Mouse (Mus musculus): ENCODE results near the gene Dpf3.
A peak's percentile ranks its signal among the peaks of the same experiment; 100 is the strongest.

The Dpf3 gene

GRCm38 (mm10) chr12:83487476-83487991 is at the start of gene Dpf3:
Gene Dpf3 (minus strand): TSS chr12:83487716.
- peak; percentile 100 for DNase-seq

GRCm38 (mm10) chr12:83536039-83536438 is 48.5 kb upstream of the Dpf3 start:
- no peak for DNase-seq

DNA sequence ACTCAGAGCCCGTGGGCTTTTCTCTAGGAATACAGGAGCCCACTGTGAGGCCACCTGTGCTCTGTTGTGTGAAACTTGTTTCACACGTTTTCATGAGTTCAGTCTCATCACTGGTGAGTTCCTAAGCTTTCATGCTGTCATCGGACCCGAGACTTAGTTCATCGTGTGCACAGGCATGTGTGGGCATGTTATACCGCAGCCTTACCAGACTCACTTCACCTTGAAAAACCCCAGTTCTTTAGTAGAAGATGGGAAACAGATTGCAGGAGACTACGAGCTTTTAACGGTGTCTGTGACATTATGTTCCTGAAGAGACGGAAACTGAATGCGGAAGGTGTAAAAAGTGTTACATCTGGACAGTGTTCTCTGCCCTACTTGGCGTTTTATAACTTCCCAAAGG is 47.9 kb upstream of the Dpf3 start:
- DNase-seq = no peak

DNA sequence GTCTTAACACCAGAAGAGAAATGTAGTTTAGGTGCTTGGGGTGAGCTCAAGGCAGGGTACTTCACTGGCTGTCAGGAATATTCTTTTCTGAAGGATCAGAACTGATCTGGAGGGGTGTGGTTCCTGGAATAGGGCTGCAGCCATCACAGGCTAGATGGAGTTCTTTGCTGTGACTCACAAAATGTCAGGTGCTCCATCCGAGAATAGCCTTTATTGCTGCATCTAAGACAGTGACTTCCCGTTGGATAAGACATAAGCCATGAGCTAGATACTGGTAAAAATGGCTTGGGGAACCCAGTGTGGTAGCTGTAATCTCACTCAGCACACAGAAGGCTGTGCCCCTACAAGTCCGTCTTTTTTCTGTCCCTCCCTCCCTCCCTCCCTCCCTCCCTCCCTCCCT is 46.7 kb upstream of the Dpf3 start:
- no peak for DNase-seq

GRCm38 (mm10) chr12:83532966-83533365 is 45.5 kb upstream of the Dpf3 start:
- DNase-seq = no peak

- no peak for DNase-seq
Measured at GRCm38 (mm10) chr12:83531992-83532391, 44.5 kb upstream of the Dpf3 start.

- DNase-seq = no peak
Measured at GRCm38 (mm10) chr12:83528665-83529064, 41.1 kb upstream of the Dpf3 start.

DNA sequence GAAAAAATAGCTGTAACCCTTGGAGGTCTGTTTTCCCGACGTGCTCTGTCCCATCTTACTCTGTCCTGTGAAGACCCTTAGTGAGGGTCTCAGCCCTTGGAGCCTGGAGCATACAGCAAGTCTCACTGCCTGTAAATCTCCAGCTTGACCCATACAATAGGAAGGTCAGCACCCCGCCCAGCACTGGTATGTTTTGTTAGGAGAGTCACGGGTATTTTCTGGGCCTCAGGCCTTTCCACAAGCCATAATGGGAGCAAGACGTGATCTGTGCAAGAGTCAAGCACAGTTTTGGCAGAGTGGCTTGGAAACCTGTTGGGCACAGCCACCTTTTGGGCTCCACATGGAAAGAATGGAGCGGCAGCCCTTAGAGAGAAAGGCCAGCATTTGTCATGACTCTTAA is 40.3 kb upstream of the Dpf3 start:
- DNase-seq = no peak

GRCm38 (mm10) chr12:83525822-83526544 is 38.5 kb upstream of the Dpf3 start:
- no peak for DNase-seq

DNA sequence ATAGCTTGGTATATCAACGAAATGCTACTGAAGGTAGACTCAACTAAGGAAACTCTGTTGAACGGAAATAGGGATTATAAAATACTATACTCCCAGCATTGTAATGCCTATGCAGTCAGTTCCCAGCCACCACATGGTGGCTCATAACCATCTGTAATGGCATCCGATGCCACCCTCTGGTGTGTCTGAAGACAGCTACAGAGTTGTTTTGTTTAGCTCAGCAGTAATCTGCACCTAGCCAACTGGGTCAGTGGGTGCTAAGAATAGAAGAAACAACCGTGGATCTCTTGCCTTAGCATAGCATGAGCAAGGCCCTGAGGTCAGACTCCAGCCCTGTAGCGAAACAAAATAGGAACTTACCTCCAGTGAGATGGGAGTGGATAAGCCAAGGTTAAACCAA is 36.8 kb upstream of the Dpf3 start:
- no peak for DNase-seq

DNA sequence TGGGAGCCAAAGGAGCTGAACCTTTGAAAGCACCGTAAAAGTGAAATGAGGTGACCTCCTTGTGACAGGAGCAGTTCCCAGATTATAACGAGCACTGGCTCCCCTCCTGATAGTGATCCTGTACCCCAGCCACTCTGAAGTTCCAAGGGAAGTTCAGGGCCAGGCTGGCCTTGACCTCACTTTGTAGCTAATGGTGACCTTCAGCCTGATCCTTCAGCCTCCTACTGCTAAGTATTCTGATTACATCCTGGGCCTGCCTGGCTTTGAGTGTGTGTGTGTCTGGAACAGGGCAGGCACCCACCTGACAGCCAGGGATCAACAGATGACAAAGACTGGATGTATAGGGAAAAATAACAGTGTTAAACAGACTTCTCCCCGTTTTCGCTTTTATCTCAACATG is 36.4 kb upstream of the Dpf3 start:
- no peak for DNase-seq

- DNase-seq = no peak
Measured at GRCm38 (mm10) chr12:83523056-83523455, 35.5 kb upstream of the Dpf3 start.

GRCm38 (mm10) chr12:83521083-83521482 is 33.6 kb upstream of the Dpf3 start:
- no peak for DNase-seq

GRCm38 (mm10) chr12:83520311-83520890 is 32.9 kb upstream of the Dpf3 start, which contains the start of gene Dcaf4:
Gene Dcaf4 (plus strand): TSS chr12:83520466.
- peak; percentile 99 for DNase-seq

DNA sequence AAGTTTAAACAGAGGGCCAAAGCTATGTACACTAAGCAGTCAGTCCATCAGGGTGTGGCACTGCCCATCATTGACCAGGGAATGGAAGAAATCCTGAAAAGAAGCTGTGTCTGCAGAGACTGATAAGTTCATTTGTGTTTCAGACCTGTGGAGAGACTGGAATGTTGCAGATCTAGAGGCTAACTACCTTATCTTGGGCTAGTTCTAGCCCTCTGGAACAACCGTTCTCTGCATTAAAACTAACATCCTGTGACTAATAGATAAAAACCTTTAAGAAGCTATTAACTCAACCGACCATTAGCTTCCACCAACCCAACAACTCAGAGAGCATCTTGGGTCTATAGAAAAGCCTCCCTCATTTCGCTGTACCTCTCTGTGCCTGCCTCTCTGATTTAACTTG is 30.1 kb upstream of the Dpf3 start:
- DNase-seq = no peak

DNA sequence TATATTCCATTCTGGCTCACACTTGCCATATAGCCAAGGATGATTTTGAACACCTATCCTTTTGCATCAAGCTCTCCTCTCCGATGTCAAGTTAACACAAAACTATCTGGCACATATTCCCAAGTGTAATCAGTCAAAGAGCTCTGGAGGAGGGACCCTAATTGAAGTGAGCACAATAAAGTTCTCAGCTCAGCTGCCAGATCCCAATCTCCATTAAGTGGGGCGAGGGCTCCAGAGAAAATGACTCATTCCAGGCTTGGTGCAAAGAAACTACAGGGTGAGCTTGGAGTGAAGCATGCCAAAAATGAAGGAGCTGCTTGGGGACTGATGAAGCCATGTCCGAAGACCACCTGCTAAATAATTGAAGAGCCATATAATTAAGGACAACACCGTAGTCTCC is 26.7 kb upstream of the Dpf3 start:
- no peak for DNase-seq

GRCm38 (mm10) chr12:83513185-83513584 is 25.7 kb upstream of the Dpf3 start:
- peak; percentile 26 for DNase-seq

DNA sequence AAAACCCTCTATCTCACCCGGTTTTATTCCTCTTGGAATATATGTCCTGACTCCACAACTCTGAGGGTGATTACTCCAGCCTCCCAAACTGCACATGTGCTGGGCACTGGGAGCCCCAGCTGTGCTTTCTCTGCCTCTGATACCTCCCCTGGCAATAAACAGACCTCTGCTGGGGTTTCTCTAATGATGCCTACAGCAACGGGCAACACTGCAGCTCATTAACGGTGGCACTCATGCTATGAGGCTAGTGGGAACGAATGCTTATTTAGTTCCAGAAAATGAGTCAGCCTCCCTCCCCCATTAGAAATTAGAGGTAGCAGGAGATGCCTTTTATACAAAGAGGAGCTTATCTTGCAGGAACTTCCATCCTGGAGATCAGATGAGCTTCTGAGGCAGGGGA is 25.3 kb upstream of the Dpf3 start:
- DNase-seq = no peak

GRCm38 (mm10) chr12:83510586-83510985 is 23.1 kb upstream of the Dpf3 start:
- no peak for DNase-seq

DNA sequence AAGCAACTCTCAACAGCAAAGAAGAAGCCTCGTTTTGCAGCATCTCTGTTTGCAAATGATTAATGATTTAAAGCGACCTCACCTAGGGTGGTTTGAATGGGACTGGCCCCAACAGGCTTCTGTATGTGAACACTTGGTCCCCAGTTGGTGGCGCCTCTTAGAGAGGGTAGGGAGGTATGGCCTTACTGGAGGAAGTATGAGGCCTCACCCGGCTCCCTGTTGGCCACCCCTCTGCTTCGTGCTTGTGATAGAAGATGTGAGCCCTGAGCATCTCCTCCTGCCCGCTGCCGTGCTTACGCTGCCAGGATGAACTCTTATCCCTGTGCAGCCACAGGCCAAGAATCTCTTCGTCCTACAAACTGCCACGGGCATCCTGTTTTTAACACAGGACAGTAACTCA is 19.0 kb upstream of the Dpf3 start:
- no peak for DNase-seq

GRCm38 (mm10) chr12:83502190-83502589 is 14.7 kb upstream of the Dpf3 start:
- DNase-seq = peak; percentile 67

DNA sequence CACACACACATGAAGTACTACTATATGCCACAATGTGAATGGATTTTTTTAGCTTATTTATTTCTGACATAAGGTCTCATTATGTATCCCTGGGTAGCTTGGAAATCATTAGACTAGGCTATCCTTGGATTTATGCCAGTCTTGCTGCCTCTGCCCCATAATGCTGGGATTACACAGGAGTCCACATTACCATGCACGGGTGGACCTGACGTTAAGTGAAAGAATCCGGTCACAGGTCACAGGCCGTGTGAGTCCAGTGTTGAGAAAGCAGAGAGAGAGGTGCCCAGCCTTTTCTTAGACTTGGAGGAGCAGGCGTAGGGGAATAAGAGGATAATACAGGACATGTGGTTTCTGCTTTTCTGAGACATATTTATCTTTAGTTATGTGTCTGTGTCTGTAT is 11.7 kb upstream of the Dpf3 start:
- no peak for DNase-seq

DNA sequence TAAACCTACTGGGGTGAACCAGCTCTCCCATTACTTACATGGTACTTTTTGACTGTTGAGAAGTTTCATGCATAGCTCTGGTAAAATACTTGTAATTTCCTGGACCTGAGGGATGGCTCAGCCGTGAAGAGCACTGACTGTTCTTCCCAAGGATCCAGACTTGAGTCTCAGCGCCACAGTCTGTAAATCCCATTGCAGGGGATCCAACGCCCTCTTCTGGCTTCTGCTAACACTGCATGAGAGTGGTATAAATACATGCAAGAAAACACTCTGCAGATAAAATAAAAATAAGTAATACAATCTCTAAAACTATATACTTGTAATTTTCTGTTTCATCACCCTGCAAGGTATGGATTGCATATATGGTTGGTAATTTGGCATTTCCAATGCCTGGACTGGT is 10.4 kb upstream of the Dpf3 start:
- DNase-seq = no peak

DNA sequence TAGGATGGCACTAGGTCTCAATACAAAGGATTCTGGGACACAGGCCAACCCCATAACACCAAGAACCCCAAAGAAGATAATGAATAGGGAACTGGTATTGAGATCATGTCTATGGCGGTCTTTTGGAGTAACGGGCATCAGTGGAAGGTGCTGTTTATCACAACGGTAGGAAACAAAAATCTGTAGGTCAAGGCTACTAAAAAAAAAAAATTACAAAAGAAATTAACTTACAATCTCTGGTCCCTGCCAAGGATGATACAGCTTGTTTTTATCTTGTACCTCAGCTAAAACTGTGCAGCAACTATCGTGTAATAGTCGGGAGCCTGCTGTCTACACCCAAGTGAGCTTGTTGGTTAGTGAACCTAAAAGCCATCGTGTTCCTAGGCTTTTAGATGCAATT is 9.2 kb upstream of the Dpf3 start:
- no peak for DNase-seq

DNA sequence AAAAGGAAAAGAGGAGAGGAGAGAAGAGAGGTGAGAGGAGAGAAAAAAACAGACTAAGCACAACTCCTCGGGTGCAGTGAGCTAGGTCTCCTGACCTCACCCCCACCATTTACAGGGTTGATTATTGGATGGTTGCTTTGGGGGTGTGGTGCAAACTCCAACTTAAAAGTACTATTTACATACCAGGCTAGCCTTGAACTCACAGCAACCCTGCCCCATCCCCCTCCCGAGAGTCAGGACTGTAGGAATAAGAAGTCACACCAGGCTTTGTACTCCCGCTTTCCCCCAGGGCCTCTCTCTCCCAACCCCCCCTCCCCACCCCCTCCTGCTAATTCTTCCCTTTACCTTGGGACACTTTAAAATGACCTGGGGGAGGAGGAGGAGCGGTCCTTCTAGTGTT is 8.8 kb upstream of the Dpf3 start:
- DNase-seq = no peak
